Mouse (Mus musculus) megakaryocyte progenitor cell, adult 5-6 weeks (primary cell): ENCODE results near the gene Vps16. TPM values are rescaled to one million over a fixed set of nuclear protein-coding genes. Genes with fewer than 3 reads are reported as not detected.

ENCODE experiments used
- ATAC-seq: replicated peaks from 2 replicates; pipeline ENCODE4 v1.8.0; 2016; ENCODE audit warnings: mild to moderate bottlenecking, moderate TSS enrichment, inconsistent platforms; ENCODE audit not compliant: poor library complexity
- total RNA-seq, 2 experiments: library from RNA; stranded (forward) in 1 of 2; stranded (reverse) in 1 of 2; fragments of 157-497, 149-512 nt in 1 of 2; fragments of 200-1000 nt in 1 of 2; gene quantifications; 2 replicates each; pipeline versions ENCODE4 v1.2.3 to v1.2.4; 2015 to 2017

Gene Vps16
- total RNA-seq, 2 experiments from 2014 or later = 115 to 152 TPM

- ATAC-seq = no peak
These were observed 30.7 kb downstream of the Vps16 start for GRCm38 (mm10) chr2:130454748-130455370.

- no peak for ATAC-seq
These were observed 33.7 kb downstream of the Vps16 start for GRCm38 (mm10) chr2:130457871-130458270.

GRCm38 (mm10) chr2:130459576-130459975 lies 35.4 kb downstream of the Vps16 start:
- ATAC-seq = no peak

- ATAC-seq = peak; percentile 37; the same call in 1 of the 2 replicates
These were observed 37.3 kb downstream of the Vps16 start for GRCm38 (mm10) chr2:130461287-130462071.

GRCm38 (mm10) chr2:130466438-130466837 lies 42.3 kb downstream of the Vps16 start:
- no peak for ATAC-seq

- no peak for ATAC-seq
These were observed 45.2 kb downstream of the Vps16 start for GRCm38 (mm10) chr2:130469366-130469765.

- peak; percentile 87 for ATAC-seq
These were observed 45.8 kb downstream of the Vps16 start for GRCm38 (mm10) chr2:130469935-130470334.

GRCm38 (mm10) chr2:130472908-130473510 lies 48.9 kb downstream of the Vps16 start:
- ATAC-seq = peak; percentile 55

- peak; percentile 46 for ATAC-seq
These were observed 51.6 kb downstream of the Vps16 start for GRCm38 (mm10) chr2:130475764-130476163.

- no peak for ATAC-seq
These were observed 52.6 kb downstream of the Vps16 start for GRCm38 (mm10) chr2:130476666-130477297.

GRCm38 (mm10) chr2:130482177-130482576 lies 58.0 kb downstream of the Vps16 start:
- no peak for ATAC-seq

- ATAC-seq = no peak
These were observed 58.6 kb downstream of the Vps16 start for GRCm38 (mm10) chr2:130482700-130483099.

- ATAC-seq = no peak
These were observed 60.1 kb downstream of the Vps16 start for GRCm38 (mm10) chr2:130484206-130484605.

- ATAC-seq = no peak
These were observed 63.9 kb downstream of the Vps16 start for GRCm38 (mm10) chr2:130488002-130488401.

GRCm38 (mm10) chr2:130488600-130488999 lies 64.5 kb downstream of the Vps16 start:
- ATAC-seq = peak; percentile 78

GRCm38 (mm10) chr2:130491162-130491561 lies 67.0 kb downstream of the Vps16 start:
- ATAC-seq = no peak

GRCm38 (mm10) chr2:130491587-130491986 lies 67.4 kb downstream of the Vps16 start:
- ATAC-seq = peak; percentile 44
